In genomic region chr17:30241720-30242322, GRCm38 (mm10) we compare ENCODE assay signal across 15 mouse cellular contexts.
A peak's percentile ranks its signal among the peaks of the same experiment; 100 is the strongest.
DNase-seq lines count a peak whose midpoint lies in the region; ATAC-seq and TF ChIP-seq lines count a peak whose summit lies in the region.
"Had no signal": no experiment of that assay in that cellular context is flagged by ENCODE, and none has a peak within 500 bp of the region (broad histone marks: within the 10 kb centered on the region; RNA-seq: fewer than 3 reads in every experiment).

No protein-coding gene starts in this region.

- no peaks in the 10 kb centered on the region for H3K36me3 ChIP-seq in lung, embryonic 14.5 days (ENCODE audit: insufficient read depth)
- H3K36me3 ChIP-seq in forebrain, embryonic 13.5 days (ENCODE audit: poor library complexity, severe bottlenecking), result no peaks in the 10 kb centered on the region
- H3K36me3 ChIP-seq in midbrain, embryonic 14.5 days (ENCODE audit: control insufficient read depth, insufficient read depth, low read length), result no peaks in the 10 kb centered on the region
- H3K36me3 ChIP-seq: embryonic facial prominence, embryonic 12.5 days; heart, embryonic 13.5 days; kidney, embryonic 15.5 days; neural tube, embryonic 12.5 days had no signal

- no peak for TF ChIP-seq CTCF in cerebellum, adult 2 months (IDR thresholded peaks at IDR 0.05; ENCODE audit: borderline replicate concordance, insufficient read depth, low read depth, low read length)
- TF ChIP-seq CTCF in lung, embryonic 14.5 days (IDR thresholded peaks at IDR 0.05; ENCODE audit: low read depth), result no peak

- no peak overlapping the region for H3K9ac ChIP-seq in lung, embryonic 14.5 days
- H3K9ac ChIP-seq in forebrain, embryonic 13.5 days, result no peak overlapping the region
- H3K9ac ChIP-seq in midbrain, embryonic 14.5 days (replicated peaks; ENCODE audit: low read length), result no peak overlapping the region
- H3K9ac ChIP-seq: embryonic facial prominence, embryonic 12.5 days; heart, embryonic 13.5 days; kidney, embryonic 15.5 days; liver, embryonic 14.5 days; neural tube, embryonic 12.5 days had no signal

- no peak overlapping the region for H3K27ac ChIP-seq in cerebellum, adult 2 months (ENCODE audit: insufficient read depth, low read length)
- no peak overlapping the region for H3K27ac ChIP-seq in lung, embryonic 14.5 days (ENCODE audit: low read depth)
- H3K27ac ChIP-seq in forebrain, embryonic 13.5 days, result peak overlapping the region; percentile 26; the same call in 1 of the 2 replicates
- H3K27ac ChIP-seq in midbrain, embryonic 14.5 days (replicated peaks; ENCODE audit: low read depth, low read length), result peak overlapping the region; percentile 32; the same call in 1 of the 2 replicates
- H3K27ac ChIP-seq: embryonic facial prominence, embryonic 12.5 days; heart, embryonic 13.5 days; kidney, embryonic 15.5 days; liver, embryonic 14.5 days; neural tube, embryonic 12.5 days had no signal

- DNase-seq in cerebellum, adult 9-10 months, result peak; percentile 31
- no peak for DNase-seq in cerebellum, adult 2 months
- peak; percentile 66 for DNase-seq in lung, embryonic 14.5 days
- DNase-seq in lung, postnatal 4 days, result no peak
- peak; percentile 52 for DNase-seq in midbrain, embryonic 14.5 days
- no peak for DNase-seq in frontal cortex, postnatal 25 days (ENCODE audit: low spot score in 2 of 2)
- DNase-seq in spleen, postnatal 36 days (ENCODE audit: low spot score in 2 of 2), result no peak
- DNase-seq: adrenal gland, postnatal 14 days; right cerebral cortex, adult 18-20 months had no signal

- no peak for TF ChIP-seq POLR2A in cerebellum, adult 2 months (IDR thresholded peaks at IDR 0.05; ENCODE audit: borderline replicate concordance, insufficient read depth, low read length)

- 65% methylated on average over 17 of the region's 17 CpGs for WGBS in cerebellum, adult 2 months
- WGBS in lung, embryonic 14.5 days, result 52% methylated on average over 17 of the region's 17 CpGs
- 40% methylated on average over 17 of the region's 17 CpGs for WGBS in forebrain, embryonic 13.5 days
- 52% methylated on average over 17 of the region's 17 CpGs for WGBS in midbrain, embryonic 14.5 days

- no peak overlapping the region for H3K4me3 ChIP-seq in cerebellum, adult 2 months (replicated peaks; ENCODE audit: insufficient read depth, low read depth, low read length)
- H3K4me3 ChIP-seq in lung, embryonic 14.5 days (ENCODE audit: low read depth, low read length), result no peak overlapping the region
- no peak overlapping the region for H3K4me3 ChIP-seq in forebrain, embryonic 13.5 days
- no peak overlapping the region for H3K4me3 ChIP-seq in midbrain, embryonic 14.5 days (replicated peaks; ENCODE audit: low read depth, low read length)
- H3K4me3 ChIP-seq: embryonic facial prominence, embryonic 12.5 days; heart, embryonic 13.5 days; kidney, embryonic 15.5 days; neural tube, embryonic 12.5 days had no signal

- ATAC-seq in lung, embryonic 14.5 days (ENCODE audit: insufficient read depth), result no peak
- peak; percentile 54; the same call in 1 of the 2 replicates for ATAC-seq in forebrain, embryonic 13.5 days
- no peak for ATAC-seq in midbrain, embryonic 14.5 days (ENCODE audit: low FRiP score, low TSS enrichment)

- no peaks in the 10 kb centered on the region for H3K9me3 ChIP-seq in lung, embryonic 14.5 days (ENCODE audit: low read depth, low read length)
- H3K9me3 ChIP-seq in forebrain, embryonic 13.5 days (replicated peaks), result no peaks in the 10 kb centered on the region
- H3K9me3 ChIP-seq in midbrain, embryonic 14.5 days (ENCODE audit: control insufficient read depth, low read length), result no peaks in the 10 kb centered on the region
- H3K9me3 ChIP-seq: embryonic facial prominence, embryonic 12.5 days; heart, embryonic 13.5 days; kidney, embryonic 15.5 days; neural tube, embryonic 12.5 days had no signal

- H3K4me2 ChIP-seq in lung, embryonic 14.5 days, result no peak overlapping the region
- no peak overlapping the region for H3K4me2 ChIP-seq in forebrain, embryonic 13.5 days
- no peak overlapping the region for H3K4me2 ChIP-seq in midbrain, embryonic 14.5 days (ENCODE audit: low read length)
- H3K4me2 ChIP-seq: embryonic facial prominence, embryonic 12.5 days; heart, embryonic 13.5 days; kidney, embryonic 15.5 days; neural tube, embryonic 12.5 days had no signal

- H3K27me3 ChIP-seq in cerebellum, adult 2 months (ENCODE audit: control insufficient read depth, insufficient read depth, low read length), result no peaks in the 10 kb centered on the region
- H3K27me3 ChIP-seq in lung, embryonic 14.5 days (ENCODE audit: insufficient read depth, low read length), result no peaks in the 10 kb centered on the region
- peaks cover 3% of the 10 kb centered on the region; the same call in 1 of the 2 replicates for H3K27me3 ChIP-seq in forebrain, embryonic 13.5 days
- H3K27me3 ChIP-seq in midbrain, embryonic 14.5 days (ENCODE audit: control insufficient read depth, insufficient read depth, low read length), result no peaks in the 10 kb centered on the region
- H3K27me3 ChIP-seq: embryonic facial prominence, embryonic 12.5 days; heart, embryonic 13.5 days; neural tube, embryonic 12.5 days had no signal

- peaks cover 38% of the 10 kb centered on the region for H3K4me1 ChIP-seq in cerebellum, adult 2 months (ENCODE audit: control insufficient read depth, insufficient read depth, low read length)
- H3K4me1 ChIP-seq in lung, embryonic 14.5 days (ENCODE audit: insufficient read depth), result peaks cover 8% of the 10 kb centered on the region; the same call in 1 of the 2 replicates
- peaks cover 58% of the 10 kb centered on the region for H3K4me1 ChIP-seq in forebrain, embryonic 13.5 days
- H3K4me1 ChIP-seq in midbrain, embryonic 14.5 days (ENCODE audit: control insufficient read depth, insufficient read depth, low read length), result peaks cover 30% of the 10 kb centered on the region

Comparison
In these comparisons a context has a peak if more than half of its experiments do, and no peak if none do; other contexts are left out.
1. DNase-seq: peak in cerebellum, adult 9-10 months (single experiment), lung, embryonic 14.5 days (single experiment) and midbrain, embryonic 14.5 days (single experiment); none in cerebellum, adult 2 months (0 of 2), lung, postnatal 4 days (0 of 2), frontal cortex, postnatal 25 days (0 of 2) and spleen, postnatal 36 days (0 of 2).
2. H3K27ac ChIP-seq: peak in forebrain, embryonic 13.5 days (single experiment) and midbrain, embryonic 14.5 days (single experiment); none in cerebellum, adult 2 months (single experiment) and lung, embryonic 14.5 days (single experiment).